Mouse (Mus musculus) CD8-positive naive resting alpha-beta T cell, adult 57 days (primary cell): ENCODE measurements around the gene Bpifb9a. TPM values are rescaled to one million over a fixed set of nuclear protein-coding genes. Genes with fewer than 3 reads are reported as not detected.

Experiments
- total RNA-seq: library from RNA; stranded (reverse); gene quantifications from one replicate; pipeline ENCODE4 v1.2.4, GENCODE M21; 2023

Gene Bpifb9a
- total RNA-seq = not detected

GRCm38 (mm10) chr2:154257554-154257953, at the start of gene Bpifb9a:
TSS of gene Bpifb9a (plus strand) at chr2:154257854.

GRCm38 (mm10) chr2:154223265-154223916, 34.3 kb upstream of the Bpifb9a start, which contains the start of gene Bpifb5:
TSS of gene Bpifb5 (plus strand) at chr2:154223742.

GRCm38 (mm10) chr2:154306927-154307326, 49.3 kb downstream of the Bpifb9a start, which contains the start of gene Bpifb9b:
TSS of gene Bpifb9b (plus strand) at chr2:154307227.

Other genes starting within 250 kb of the Bpifb9a start
- gene Bpifa2, start 249.6 kb upstream of the Bpifb9a start, total RNA-seq = not detected
- gene Bpifa3, start 127.5 kb upstream of the Bpifb9a start, total RNA-seq = not detected
- gene Bpifa1, start 115.0 kb upstream of the Bpifb9a start, total RNA-seq = not detected
- not detected for gene Bpifa5, start 95.2 kb upstream of the Bpifb9a start, total RNA-seq
- gene Bpifb1, start 67.0 kb upstream of the Bpifb9a start, total RNA-seq = not detected
- gene Bpifb5, start 34.1 kb upstream of the Bpifb9a start, total RNA-seq = not detected
- not detected for gene Bpifb9b, start 49.4 kb downstream of the Bpifb9a start, total RNA-seq
- 17.3 TPM for gene Cdk5rap1, start 115.2 kb downstream of the Bpifb9a start, total RNA-seq
- gene Snta1, start 150.2 kb downstream of the Bpifb9a start, total RNA-seq = 0.64 TPM
- gene Cbfa2t2, start 178.6 kb downstream of the Bpifb9a start, total RNA-seq = 31.9 TPM